Mouse (Mus musculus): ENCODE measurements around the gene Pbld2.
"Not testable (repeated sequence)": the region's sequence is repeated elsewhere in the genome, so short reads cannot be mapped to it uniquely, and the experiment has no call there.

Pbld2 gene

DNA sequence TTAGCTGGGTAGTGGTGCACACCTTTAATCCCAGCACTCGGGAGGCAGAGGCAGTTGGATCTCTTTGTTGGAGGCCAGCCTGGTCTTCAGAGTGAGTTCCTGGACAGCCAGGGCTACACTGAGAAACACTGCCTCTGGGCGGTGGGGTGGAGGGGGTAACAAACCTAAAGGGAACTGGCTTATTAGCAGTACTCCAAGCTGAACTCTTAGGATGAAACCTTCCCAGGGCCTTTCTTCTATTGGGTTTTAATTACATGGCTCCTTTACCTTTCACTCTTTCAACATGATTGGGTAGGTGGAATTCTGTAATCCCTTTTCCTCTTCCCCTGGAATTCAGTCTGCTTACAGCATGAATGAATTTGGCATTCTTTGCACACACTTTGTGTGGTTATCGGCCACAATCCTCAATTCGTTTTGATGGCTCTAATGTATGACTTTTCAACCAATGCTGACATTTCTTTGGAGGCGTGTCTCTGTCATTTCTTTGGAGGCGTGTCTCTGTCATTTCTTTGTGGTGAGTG is 1.4 kb downstream of the Pbld2 start:
- no peak for DNase-seq (ENCODE audit: low spot score)

DNA sequence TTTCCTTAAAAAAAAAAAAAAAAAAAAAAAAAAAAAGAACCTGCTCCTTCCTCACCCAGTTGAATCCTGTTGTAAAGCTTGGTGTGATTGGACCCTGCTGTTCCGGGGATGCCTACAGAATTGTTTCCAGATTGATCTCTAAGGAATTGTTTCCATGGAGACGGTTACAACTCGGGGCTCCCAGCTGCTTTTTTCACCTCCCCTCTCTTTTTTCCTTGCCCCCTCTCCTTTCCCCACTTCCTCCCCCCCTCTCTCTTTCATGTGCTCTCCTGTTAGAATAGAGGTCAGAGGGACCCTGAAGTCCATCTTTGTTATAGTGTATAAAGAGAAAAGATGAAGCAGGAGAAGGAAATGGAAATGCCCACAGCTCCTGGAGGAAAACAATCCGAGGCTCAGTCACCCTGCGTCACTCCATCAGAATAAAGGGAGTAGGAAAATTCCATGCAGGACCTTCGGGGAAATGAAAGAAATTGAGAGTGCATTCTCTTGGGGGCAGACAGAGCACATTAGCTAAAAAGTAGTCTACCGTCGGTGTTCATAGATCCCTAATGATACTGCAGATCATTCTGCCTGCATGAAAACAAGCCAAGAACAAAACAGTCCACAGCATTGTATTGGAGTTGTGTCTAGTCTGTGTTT is 2.2 kb downstream of the Pbld2 start:
- DNase-seq (ENCODE audit: low spot score), result no peak

DNA sequence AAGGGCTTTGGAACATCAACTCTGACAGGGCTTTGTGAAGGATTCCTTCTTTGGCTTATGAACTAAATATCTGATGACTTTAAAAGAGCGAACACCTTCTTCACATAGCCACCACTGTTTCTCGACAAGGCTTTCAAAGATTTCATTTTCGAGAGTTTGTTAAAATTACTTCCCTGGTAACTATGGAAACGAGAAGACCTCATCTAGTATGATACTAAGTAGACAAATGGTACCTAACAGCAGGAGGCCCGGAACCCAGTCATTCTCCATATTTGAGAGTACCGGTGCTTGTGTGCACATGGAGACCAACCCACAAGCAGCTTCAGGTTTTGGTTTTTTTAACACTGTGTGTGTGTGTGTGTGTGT is 2.7 kb downstream of the Pbld2 start:
- peak; percentile 32 for DNase-seq (ENCODE audit: low spot score)

DNA sequence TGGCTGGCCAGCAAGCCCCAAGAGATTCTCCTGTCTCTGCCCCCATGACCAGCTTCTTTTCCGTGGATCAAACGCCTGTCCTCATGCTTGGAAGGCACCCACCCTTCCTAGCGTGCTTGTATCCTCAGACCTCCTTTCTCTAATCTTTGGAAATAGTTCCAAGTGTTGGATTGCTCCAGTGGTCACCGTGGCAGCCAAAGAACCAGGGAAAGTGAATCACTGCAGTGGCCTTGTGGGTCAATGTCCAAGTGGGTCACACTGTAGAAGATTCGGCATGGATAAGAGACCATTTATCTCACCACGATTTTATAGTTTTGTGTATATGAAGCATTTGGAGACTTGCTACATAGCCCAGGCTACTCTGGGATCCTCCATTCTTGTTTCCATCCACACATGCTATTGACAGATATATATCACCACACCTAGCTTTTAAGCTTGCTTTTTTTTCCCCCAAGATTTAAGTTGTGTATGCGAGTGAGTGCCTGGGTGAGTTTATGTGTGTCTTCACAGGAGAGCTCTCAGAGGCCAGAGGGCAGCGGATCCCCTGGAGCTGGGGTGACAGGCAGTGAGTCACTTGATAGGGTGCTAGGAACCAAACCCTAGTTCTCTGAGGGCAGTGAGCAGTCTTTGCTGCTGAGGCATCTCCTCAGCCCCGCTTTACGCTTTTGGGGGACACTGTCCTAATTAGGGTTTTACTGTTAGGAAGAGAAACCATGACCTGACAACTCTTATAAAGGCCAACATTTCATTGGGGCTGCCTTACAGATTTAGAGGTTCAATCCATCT is 3.5 kb downstream of the Pbld2 start:
- DNase-seq (ENCODE audit: low spot score), result no peak

DNA sequence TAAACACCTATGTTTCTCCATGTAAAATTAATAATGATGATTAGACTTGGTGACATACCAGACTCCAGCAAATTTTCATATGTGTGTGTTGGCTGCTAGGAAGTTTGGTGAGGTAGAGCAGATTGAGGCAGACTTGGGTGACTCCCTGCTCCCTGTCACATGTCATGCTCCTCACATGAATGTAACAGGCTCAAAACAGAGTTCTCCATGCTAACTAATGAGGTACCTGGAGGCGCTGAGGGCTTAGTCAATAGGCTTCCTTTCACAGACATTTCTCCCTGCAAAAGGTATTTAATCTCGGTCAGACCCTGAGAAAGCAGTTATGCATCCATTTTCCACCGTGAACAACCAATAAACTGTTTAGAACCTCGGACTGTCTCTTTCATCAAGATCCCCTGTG is 4.3 kb downstream of the Pbld2 start:
- no peak for DNase-seq (ENCODE audit: low spot score)

DNA sequence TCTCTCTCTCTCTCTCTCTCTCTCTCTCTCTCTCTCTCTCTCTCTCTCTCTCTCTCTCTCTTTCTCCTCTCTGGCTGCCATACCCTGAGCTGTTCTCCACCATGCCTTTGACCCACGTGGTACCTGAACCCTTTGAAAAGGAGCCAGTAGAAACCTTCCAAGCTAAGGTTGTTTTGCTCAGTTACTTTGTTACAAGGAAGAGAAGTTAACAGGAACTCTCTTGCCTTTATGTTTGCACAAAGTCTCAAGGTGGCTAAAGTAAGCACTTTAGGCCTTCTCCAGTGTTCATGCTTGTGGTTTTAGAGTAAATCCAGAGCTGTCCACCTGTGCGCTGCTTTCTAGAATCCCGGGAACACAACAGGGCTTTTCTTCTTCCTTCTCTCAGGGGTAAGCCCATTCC is 8.2 kb downstream of the Pbld2 start:
- no peak for DNase-seq (ENCODE audit: low spot score)

DNA sequence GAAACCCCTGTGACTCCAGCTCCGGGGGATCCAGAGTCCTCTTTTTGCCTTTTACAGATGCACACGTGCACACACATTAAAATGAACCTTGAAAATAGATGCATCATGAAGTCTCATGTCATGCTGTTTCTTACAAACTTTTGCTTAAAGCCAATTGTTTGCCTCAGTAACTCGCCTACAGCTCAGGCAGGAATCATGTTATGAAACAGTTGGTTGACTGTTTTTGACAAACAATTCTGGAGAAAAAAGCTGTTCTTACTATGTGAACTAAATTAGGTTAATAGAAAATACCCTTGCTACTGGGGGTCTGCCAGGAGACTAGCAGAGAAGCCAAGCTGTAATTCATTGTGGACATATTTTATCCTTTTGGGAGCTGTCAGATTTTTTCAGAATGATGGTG is 8.8 kb downstream of the Pbld2 start:
- DNase-seq (ENCODE audit: low spot score), result no peak

DNA sequence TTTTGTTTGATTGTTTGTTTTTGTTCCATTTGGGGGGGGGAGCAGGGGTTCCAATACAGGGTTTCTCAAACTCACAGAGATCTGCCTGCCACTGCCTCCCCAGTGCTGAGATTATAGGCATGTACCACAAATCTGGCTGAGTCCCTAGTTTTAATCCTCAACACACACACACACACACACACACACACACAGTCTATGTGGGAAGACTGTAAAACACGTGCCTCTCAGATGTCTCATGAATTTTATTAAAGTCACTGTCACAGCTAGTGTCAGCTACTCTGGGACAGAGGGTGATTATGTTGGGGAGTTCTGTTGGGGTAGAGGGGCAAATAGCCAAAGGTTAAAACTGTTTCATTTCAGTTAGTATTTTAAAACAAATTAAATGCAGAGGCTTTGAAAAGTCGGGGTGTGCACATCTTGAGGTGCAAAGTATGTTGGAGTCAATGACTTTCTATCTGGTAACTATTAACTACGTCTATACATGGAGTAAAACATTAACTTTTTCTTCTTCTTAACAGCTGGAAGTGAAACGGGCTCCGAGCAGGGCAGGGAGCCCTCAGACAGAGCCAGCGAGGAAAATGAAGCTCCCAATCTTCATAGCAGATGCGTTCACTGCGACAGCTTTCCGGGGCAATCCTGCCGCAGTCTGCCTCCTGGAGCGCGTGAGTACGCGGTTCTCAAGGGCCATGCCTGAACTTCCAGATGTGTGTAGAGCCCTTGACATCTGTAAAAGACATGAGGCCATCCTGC is 14.6 kb downstream of the Pbld2 start:
- DNase-seq (ENCODE audit: low spot score), result no peak

DNA sequence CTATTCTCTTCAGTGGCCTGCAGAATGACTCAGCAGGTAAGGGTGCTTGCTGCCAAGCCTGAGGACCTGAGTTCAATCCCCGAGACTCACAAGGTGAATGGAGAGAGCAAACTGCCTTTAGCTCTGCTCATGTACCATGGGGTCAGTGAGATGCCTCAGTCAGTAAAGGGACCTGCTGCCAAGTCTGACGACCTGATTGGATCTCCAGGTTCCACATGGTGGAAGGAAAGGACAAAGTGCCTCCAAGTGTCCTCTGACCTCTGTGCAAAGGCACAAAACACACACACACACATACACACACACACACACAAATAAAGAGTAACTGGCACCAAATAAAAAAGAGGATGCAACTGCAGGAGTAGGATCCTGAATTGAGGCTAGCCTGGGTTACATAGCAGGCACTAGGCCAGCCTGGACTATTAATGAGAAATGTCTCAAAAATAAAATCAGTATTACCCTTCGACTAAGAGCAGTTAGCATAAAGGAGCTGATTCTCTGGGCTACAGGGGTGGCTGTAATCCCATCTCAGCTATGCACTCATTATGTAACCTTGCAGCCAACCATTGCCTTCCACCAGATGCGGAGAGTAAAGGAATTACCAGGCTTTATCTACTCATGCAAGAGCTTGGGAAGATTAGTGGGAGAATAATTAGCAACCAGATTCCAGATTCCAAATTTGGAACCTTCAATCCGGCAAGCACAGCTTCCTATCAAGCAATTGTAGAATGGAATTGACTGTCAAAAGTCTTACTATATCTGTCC is 15.9 kb downstream of the Pbld2 start:
- no peak for DNase-seq (ENCODE audit: low spot score)

DNA sequence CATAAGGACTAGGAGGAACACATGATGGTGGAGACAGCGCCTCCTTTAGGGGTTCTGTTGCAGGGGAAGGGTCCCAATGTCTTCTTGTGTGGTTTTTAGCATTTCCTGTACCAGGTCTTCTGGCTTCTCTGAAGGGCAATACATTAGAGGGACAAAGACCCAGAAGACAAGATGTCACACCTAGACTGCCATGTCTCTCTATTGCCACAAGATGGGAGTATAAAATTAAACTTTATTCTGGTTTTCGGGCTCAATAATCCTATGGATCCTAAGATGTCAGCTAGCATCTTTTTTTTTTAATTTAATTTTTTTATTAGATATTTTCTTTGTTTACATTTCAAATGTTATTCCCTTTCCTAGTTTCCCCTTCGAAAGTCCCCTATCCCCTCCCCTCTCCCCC is 19.0 kb downstream of the Pbld2 start:
- no peak for DNase-seq (ENCODE audit: low spot score)

DNA sequence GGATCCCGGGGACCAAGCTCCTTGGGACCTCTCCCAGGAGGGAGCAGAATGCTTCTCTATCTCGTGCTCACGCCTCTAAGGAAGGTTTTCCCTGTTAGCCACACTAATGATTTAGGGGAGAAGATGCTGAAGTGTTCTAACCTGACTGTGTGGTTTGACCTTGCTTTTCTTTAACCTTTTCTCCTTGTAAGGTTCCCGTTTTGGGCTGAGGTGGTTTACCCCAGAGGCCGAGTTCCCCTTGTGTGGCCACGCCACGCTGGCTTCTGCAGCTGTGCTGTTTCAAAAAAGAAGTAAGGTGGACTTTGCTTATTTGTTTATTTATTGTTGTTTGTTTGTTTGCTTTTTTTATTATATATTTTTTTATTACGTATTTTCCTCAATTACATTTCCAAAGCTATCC is 23.6 kb downstream of the Pbld2 start:
- no peak for DNase-seq (ENCODE audit: low spot score)

DNA sequence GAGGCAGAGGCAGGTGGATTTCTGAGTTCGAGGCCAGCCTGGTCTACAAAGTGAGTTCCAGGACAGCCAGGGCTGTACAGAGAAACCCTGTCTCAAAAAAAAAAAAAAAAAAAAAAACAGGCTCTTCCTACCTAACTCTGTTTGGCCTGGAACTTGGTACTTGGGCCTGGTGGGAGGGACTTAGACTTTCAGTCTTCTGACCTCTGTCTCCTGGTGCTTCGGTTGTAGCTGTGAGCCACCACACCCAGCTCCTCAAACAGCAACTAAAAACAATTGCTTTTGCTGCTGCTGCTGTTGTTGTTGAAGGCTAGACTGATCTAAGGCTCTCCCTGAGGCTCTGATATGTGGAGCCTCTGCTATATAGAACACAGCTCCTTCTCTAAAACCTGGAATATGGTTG is 25.0 kb downstream of the Pbld2 start:
- DNase-seq (ENCODE audit: low spot score), result no peak

DNA sequence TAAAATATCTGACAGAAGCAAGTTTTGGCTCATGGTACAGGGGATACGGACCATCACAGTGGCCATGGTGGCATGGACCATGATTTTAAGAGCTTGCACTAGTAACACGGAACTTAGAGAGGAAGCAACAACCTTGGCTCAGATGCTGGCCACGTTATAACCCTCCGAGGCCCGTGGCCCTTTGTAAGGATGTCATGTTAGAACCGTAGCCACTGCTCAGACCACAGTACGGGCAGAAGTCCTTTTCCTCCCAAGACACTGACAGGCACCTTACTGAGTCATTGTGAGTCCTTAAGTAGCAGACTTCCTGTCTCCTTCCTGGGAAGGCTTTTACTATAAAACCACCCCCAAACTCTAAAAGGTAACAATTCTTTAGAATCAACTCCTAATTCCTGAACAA is 27.2 kb downstream of the Pbld2 start:
- no peak for DNase-seq (ENCODE audit: low spot score)

DNA sequence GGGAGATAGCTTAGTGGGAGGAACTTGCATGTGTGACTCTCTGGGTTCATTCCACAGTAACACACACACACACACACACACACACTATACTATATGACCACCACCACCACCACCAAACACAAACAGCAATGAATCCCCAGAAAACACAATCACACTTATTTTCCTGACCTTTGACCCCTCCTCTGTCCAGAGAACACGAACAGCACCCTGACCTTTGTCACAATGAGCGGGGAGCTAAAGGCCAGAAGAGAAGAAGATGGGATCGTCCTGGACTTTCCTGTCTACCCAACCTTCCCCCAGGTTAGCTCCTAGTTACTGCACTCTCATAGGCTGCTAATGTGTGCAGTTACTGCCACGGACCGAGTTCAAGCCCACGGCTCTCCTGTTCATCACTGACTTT is 27.9 kb downstream of the Pbld2 start:
- DNase-seq (ENCODE audit: low spot score), result no peak

DNA sequence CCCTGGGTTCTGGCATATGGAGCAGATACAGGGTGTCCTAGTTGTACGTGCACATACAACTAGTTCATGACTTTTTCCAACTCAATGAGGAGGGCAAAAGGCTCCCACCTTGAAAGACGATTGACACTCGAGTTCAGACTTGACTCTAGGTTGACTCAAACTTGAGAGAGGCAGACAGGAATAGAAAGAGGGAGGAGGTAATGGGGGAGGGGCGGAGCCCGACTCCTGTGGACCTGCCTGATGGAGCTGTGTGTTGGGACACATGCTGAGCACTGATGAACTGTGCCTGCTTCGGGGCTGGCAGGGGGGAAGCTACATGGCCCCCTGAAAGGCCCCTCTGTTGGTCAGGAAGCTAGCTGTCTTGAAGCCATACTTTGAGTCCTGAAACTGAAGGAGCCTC is 28.9 kb downstream of the Pbld2 start:
- DNase-seq (ENCODE audit: low spot score), result no peak

DNA sequence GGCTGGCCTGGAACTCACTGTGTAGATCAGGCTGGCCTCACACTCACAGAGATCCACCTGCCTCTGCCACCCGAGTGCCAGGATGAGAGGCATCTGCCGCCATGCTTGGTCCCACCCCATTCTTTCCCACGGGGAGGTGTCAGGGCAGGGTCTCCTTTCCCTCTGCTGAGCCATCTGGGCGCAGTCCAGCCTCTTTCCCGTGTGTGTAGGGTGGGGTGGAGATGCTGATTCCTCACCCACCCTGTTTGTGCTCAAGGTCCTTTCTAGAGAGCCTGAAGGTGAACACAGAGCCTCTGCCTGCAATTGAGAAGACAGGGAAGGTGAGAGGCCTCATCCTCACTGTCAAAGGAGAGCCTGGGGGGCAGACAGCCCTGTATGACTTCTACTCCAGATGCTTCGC is 30.0 kb downstream of the Pbld2 start:
- not testable (repeated sequence) for DNase-seq (ENCODE audit: low spot score)

DNA sequence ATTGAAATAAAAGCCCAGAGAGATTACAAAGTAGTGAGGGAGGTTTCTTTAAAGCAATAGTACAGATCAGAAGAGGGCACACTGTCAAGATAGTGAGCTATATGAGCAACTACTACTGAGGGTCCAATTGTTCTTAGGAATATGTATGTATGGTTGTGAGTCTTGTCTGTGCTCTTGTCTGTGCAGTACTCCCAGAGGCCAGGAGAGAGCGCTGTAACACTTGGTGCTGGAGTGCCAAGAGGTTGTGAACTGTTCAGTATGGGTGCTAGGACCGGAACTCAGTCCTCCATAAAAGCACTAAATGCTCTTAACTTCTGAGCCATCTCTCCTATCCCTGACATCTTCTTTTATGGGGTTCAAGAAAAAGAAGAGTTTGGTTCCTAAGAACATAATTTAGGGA is 30.5 kb downstream of the Pbld2 start:
- no peak for DNase-seq (ENCODE audit: low spot score)

DNA sequence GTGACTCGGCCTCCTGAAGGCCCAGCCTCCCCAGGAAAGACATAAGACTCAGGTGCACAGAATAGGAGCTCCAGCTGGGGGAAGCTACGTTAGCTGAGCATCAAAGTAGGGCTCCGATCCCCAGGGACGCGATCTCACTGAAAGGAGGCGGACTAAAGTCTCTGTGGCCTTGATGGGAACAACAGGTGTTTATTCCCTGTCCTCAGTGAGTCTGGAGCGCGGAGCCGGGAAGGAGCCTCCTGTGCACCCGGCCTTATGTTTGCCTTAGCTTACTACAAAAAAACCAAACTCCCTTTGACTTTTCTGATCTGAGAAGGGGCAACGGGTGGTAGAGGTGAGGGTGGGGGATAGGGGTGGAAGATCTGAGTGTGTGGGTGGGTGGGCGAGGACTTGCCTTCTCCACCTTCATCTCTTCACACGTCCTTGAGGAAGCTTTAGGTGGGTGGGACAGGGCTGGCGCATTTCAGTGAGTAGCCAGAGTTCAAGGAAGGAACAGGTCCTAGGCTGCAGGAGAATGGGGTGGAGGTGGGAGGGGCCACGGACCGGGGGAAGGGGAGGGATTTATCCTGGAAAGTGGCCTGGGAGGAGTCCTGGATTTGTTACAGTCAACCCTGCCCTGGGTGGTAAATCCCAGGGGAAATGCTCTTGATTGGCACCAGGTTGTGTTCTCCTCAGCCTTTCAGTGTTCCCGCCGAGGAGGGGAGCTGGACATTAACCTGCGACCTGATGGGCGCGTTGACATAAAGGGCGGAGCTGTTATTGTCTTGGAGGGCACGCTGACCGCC is 33.0 kb downstream of the Pbld2 start:
- DNase-seq (ENCODE audit: low spot score), result no peak

DNA sequence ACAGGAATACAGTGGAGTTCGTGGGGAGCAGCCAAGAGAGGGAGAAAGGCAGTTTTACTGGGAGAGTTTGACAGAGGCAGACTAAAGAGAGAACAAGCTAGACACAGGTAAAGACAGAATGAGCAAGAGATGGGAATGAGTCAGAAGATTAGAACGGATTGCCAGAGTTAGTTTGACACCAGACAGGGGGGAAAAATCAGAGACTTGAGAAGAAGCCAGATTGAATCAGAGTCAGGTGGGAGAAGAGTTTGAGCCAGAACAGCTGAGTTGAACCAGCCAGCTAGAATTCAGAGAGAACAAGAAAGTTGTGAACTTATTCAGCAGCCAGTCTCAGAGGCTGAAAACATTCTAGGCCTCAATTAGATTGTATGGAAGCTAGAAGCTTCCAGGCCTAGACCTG is 35.7 kb downstream of the Pbld2 start, which contains the start of gene Pbld1:
Pbld1 (plus strand) TSS at position 301 of the 400 bp plus-strand sequence.
- no peak for DNase-seq (ENCODE audit: low spot score)

DNA sequence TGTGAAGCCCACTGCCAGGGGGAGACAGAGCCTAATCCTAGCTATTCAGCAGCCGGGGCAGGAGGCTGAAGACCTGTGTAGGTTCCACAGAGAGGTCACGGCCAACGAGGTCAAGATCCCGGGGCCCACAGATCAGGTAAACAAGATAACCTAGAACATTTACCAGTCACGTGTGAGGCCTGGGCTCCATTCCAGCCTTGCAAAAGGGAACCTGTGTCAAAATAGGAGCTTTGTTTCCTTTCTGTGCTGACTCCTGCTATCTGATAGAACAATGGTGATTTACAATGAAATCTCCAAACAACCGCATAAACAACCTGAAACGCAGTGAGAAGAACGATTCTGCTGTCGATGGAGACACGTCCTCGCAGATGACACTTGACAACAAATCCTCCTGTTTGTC is 36.3 kb downstream of the Pbld2 start:
- no peak for DNase-seq (ENCODE audit: low spot score)

DNA sequence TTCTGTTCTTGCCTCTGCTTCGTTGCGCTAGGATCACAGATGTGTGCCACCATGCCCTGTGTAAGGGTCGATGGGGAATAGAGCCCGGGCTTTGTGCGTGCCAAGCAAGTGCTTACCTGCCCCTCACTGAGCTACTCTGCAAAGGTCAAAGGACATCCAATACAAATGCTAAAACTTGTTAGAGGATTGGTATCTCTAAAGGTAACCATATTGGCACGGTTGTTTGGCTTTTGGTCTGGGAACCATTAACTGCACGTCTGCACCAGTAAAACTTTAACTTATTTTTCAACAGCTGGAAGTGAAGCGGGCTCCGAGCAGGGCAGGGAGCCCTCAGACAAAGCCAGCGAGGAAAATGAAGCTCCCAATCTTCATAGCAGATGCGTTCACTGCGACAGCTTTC is 37.2 kb downstream of the Pbld2 start:
- no peak for DNase-seq (ENCODE audit: low spot score)
